Mouse (Mus musculus): ENCODE data around the gene Serpine2.

Gene Serpine2

DNA sequence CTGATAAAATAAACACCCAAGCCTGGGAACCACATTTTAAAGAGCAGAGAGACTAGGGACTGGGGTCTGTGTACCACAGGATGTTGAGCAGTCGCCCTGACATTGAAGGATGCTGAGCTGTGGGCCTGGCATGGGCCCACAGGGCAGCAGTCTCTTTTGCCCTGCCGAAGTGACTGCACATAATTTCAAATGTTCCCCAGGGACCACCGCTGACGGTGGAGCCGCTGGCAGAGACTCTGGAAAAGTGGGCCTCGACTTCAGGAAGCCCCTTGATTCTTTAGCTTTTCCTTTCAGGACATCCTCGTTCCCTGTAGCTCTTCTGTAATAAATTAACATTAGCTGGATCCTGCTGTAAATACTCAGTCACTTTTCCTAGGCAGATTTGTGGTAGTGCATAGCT is 103.8 kb downstream of the Serpine2 start:
- no peak for DNase-seq (ENCODE audit: low spot score in 2 of 2)

DNA sequence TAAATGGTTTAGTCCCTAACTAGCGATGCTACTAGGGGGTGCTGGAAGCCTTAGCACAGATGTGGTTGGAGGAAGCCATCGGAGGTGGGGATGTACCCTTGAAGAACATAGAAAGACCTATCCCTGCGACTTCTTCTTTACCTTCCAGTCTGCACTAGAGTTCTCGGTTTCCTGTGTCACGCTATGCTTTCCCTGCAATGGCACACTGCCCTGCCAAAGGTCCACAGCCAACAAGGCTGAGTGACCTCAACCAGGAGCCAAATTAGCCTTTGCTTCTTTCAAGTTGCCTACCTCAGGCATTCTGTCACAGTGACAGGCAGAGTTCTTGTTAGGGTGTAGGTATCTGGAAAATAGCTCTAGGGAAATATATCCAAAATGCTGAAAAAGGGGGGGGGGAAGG is 104.6 kb downstream of the Serpine2 start:
- DNase-seq (ENCODE audit: low spot score in 2 of 2): no peak

DNA sequence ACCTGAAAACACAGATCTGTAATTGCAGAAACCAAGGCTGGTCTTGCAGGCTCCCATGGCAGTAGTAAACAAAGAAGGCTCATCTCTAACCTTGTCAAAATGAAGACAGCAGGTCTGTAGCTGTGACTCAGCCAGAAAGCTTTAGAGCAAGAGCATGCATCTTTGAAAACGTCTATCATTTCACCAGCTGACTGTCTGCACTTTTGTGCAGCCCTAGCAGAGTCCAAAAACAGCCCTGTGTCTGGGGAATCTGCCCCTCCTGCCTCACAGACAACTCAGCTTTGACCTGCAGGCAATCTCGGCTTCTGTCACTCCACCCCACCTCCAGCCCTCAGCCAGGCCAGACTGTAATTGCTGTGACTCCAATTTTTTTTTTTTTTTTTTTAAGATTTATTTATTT is 105.6 kb downstream of the Serpine2 start:
- DNase-seq (ENCODE audit: low spot score in 2 of 2): no peak

DNA sequence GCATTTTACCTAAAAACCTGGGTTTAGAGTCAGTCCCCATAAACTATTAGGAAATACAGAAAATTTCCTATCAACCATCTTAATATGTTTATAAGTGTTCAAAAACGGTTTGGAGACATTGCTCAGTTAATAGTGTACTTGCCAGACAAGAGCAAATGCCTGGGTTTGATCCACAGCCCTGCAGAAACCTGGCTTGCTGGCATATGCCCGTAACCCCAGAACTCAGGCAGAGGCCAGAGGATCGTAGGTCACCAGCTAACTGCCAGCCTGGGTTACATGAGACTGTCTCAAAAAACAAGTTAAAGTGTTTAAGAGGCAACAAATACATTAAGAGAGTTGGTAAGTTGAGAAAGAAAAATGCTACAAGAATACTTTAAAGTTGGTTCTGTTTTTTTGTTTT is 106.0 kb downstream of the Serpine2 start:
- DNase-seq (ENCODE audit: low spot score in 2 of 2): no peak

DNA sequence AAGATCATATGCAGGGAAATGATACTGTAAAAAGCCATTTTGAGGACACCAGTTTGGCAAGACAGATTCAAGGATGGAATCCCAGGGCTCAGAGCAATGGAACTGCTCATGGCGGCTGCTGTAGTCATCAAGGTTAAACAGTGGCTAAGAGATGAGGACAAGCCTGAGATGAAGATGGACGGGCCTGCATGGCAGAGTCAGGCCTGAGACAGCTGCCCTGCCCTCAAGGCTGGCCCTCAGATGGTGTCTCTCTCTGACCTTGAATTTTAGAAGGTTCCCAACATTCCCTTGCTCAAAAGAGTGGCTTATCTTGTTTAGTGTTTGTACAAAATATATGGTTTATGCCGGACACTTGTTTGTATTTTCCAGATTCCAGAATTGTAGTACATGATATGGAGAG is 107.5 kb downstream of the Serpine2 start:
- no peak for DNase-seq (ENCODE audit: low spot score in 2 of 2)

DNA sequence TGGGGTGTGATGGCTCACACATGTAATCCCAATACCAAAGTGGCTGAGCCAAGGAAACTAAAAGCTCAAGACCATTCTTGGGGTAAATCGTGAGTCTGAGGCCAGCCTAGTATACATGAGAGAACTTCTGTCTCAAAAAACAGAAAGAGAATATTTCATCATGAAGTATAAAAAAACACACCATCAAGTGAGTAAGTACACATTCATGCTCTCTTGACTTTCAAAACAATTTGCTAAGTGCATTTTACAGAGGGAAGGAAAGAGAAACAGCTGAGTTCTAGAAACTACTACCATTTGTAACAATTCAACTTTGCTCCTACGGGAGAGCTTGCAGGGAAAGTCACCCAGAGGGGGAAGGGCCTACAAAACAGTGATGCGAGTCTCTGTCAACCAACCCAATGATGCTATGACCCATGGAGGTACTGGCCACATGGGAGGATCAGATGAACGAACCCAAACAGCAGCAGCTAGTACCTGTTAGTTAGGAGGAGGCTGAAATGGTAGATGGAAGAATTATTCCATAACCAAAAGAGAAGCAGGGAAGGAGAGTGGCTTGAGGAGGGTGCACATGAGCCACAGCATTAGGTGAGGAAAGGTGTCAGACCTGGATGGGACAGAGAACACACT is 108.2 kb downstream of the Serpine2 start:
- DNase-seq (ENCODE audit: low spot score in 2 of 2): no peak

DNA sequence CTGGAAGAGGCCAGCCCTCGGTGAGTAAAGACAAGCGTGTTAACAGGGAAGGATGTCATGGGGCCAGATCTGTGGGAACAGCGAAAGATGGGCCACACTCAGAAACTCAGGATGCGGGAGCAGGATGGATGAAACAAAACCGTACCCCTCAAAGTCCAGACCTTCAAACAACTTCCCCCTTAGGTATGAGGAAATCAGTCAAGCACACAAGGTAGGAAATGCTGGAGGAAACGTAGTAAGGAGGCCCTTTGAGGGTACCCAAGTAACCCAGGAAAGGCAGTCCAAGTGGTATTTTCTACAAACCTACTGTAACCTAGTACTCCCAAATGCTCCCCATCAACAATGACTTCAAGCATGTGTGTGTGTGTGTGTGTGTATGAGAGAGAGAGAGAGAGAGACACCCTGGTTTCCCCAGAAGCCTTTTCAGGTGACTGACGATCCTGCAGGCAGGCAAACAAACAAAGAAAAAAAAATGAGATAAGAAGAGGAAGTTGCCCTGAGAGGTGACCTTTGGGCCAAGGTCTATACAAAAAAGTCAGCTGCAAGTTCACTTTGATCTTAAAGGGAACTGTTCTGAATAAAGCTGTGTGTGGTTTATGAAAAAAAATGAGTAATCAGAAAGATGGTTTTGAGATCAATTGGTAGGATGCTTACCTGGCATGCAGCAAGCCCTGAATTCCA is 108.8 kb downstream of the Serpine2 start:
- no peak for DNase-seq (ENCODE audit: low spot score in 2 of 2)

DNA sequence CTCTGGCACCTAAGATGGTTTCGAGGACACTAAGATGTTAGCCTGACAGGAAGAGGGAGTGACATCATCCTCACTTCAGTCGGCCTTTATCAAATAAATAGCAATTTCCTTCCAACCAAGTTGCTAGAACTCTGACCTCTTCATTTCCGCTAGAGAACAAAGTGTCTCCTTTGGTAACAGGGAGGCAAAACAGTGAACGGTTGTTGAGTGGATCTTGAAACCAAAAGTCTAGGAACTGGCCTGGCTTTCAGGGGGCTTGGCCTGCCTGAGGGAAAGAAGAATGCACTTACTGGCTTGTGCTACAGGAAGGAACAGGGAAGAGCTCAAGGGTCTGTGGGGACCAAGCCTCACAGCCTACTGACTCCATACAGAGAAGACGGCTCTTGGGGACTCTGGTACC is 109.8 kb downstream of the Serpine2 start:
- DNase-seq (ENCODE audit: low spot score in 2 of 2): no peak

DNA sequence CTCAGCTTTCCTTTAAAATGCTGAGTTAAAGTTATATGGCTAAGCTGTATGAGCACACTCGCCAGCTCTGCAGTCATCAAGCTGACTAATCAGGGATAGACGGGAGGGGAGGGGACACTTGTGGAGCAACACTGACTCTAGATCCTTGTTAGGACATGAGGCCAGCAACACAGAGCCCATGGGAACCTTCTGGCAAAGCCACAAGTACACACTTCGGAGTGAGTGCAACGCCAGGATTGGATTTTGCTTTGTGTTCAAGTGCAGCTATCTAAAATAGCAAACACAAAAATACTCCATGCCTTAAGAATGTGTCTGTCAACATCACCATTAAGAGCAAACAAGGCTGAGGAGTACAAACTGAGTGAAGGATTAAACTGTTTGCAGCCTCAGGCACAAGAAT is 114.9 kb downstream of the Serpine2 start:
- DNase-seq (ENCODE audit: low spot score in 2 of 2): no peak

Measured in left cerebral cortex, adult 9 months (tissue).